Mouse (Mus musculus) embryonic facial prominence, embryonic 14.5 days (tissue): ENCODE results near the gene Dio3. TPM values are rescaled to one million over a fixed set of nuclear protein-coding genes. Genes with fewer than 3 reads are reported as not detected.

Experiments
- ATAC-seq: fragments of 200-750 bp; cut with Nextera tagmentation; 2 replicates; pipeline ENCODE4 v1.8.0; 2017; ENCODE audit warnings: low read depth, moderate number of reproducible peaks, moderate TSS enrichment
- DNase-seq: peaks from one replicate; pipeline ENCODE4 v3.0.0-alpha.2; 2015; ENCODE audit warnings: low spot score
- H3K27ac ChIP-seq: fragments of 300-500 bp; sonication (generic); replicated peaks from 2 replicates; pipeline ENCODE4 v1.5.1; 2014; ENCODE audit warnings: low read depth, mild to moderate bottlenecking, low read length, moderate library complexity
- H3K27me3 ChIP-seq: fragments of 300-500 bp; sonication (generic); replicated peaks from 2 replicates; pipeline ENCODE4 v1.6.1; 2014; ENCODE audit warnings: low read length; ENCODE audit not compliant: control insufficient read depth, insufficient read depth
- H3K36me3 ChIP-seq: fragments of 300-500 bp; sonication (generic); 2 replicates; pipeline ENCODE4 v1.6.1; 2014; ENCODE audit warnings: low read length, mixed read lengths; ENCODE audit not compliant: control insufficient read depth, insufficient read depth
- H3K4me1 ChIP-seq: fragments of 300-500 bp; sonication (generic); 2 replicates; pipeline ENCODE4 v1.6.1; 2014; ENCODE audit warnings: antibody characterized with exemption, low read length; ENCODE audit not compliant: control insufficient read depth, insufficient read depth
- H3K4me2 ChIP-seq: fragments of 300-500 bp; sonication (generic); 2 replicates; pipeline ENCODE4 v1.6.1; 2014; ENCODE audit warnings: low read depth, mild to moderate bottlenecking, low read length, moderate library complexity, mixed read lengths
- H3K4me3 ChIP-seq: fragments of 300-500 bp; sonication (generic); 2 replicates; pipeline ENCODE4 v1.5.1; 2014; ENCODE audit warnings: low read depth, mild to moderate bottlenecking, low read length
- H3K9ac ChIP-seq: fragments of 300-500 bp; sonication (generic); 2 replicates; pipeline ENCODE4 v1.6.1; 2014; ENCODE audit warnings: low read depth, mild to moderate bottlenecking, low read length, moderate library complexity, mixed read lengths
- H3K9me3 ChIP-seq: fragments of 300-500 bp; sonication (generic); 2 replicates; pipeline ENCODE4 v1.6.1; 2016; ENCODE audit warnings: low read length; ENCODE audit not compliant: control insufficient read depth
- WGBS: fragments of 180-500 bp; shearing (Covaris S2); extraction: QIAGEN DNeasy Blood & Tissue Kit; methylation state at CpG from one replicate; pipeline ENCODE4 v1.1.7; 2014; 5-methylcytosine and 5-hydroxymethylcytosine counted together
- polyA plus RNA-seq: library from polyadenylated mRNA; unstranded; fragments of >200 nt; fragmentation: Nextera tagmentation; extraction: Ambion mirVana; gene quantifications from 2 replicates; pipeline ENCODE4 v1.2.1, GENCODE M21; 2014

Dio3 gene
- 1.4 and 2.4 TPM in 2 replicates for polyA plus RNA-seq

GRCm38 (mm10) chr12:110278853-110279252 lies at the start of gene Dio3:
Dio3 (plus strand) TSS chr12:110279068.
- H3K4me1 ChIP-seq, result peaks cover 14% of the 10 kb centered on the region; the same call in 1 of the 2 replicates
- ATAC-seq (peak; percentile 84), DNase-seq (peak; percentile 81)
- H3K27me3 ChIP-seq, result peaks cover 94% of the 10 kb centered on the region
- peak within 1 kb of the TSS; percentile 79 for H3K4me2 ChIP-seq
- peak within 1 kb of the TSS; percentile 58 for H3K9ac ChIP-seq
- no peak within 1 kb of the TSS for H3K27ac ChIP-seq
- WGBS, result 0% methylated on average over 13 of the region's 34 CpGs
- peak within 1 kb of the TSS; percentile 52 for H3K4me3 ChIP-seq
- H3K36me3 ChIP-seq, result no peaks in the 10 kb centered on the region
- H3K9me3 ChIP-seq, result no peaks in the 10 kb centered on the region

GRCm38 (mm10) chr12:110230296-110230695 lies 48.6 kb upstream of the Dio3 start:
- Histone ChIP-seq H3K9me3 (no peaks in the 10 kb centered on the region), H3K9ac (no peak overlapping the region), H3K4me3 (no peak overlapping the region), H3K27me3 (no peaks in the 10 kb centered on the region; the same call in 1 of the 2 replicates), H3K4me1 (no peaks in the 10 kb centered on the region), H3K36me3 (no peaks in the 10 kb centered on the region), H3K4me2 (no peak overlapping the region), H3K27ac (no peak overlapping the region)
- DNase-seq, result no peak
- ATAC-seq, result no peak
- 65% methylated on average over 7 of the region's 7 CpGs for WGBS

DNA sequence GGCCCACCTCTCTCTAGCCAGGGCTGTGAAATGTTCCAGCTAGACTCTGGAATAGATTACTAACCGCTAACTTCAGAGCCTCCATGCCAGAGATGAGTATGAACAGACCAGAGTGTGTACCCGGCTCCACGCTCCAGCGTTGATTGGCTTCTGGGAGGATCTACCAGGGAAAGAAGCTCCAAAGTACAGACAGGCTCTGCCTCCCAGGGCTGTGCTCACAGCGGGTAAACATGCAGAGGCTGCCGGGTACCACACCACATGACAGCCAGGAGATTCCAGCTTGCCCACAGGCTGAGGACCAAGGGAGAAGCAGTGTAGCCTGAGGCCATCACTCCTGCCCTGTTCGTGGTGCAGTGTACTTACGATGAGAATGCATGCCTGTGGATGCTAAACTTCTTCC lies 48.1 kb upstream of the Dio3 start:
- Histone ChIP-seq H3K27me3 (no peaks in the 10 kb centered on the region; the same call in 1 of the 2 replicates), H3K27ac (no peak overlapping the region), H3K4me3 (no peak overlapping the region), H3K9me3 (no peaks in the 10 kb centered on the region), H3K4me1 (no peaks in the 10 kb centered on the region), H3K4me2 (no peak overlapping the region), H3K36me3 (no peaks in the 10 kb centered on the region), H3K9ac (no peak overlapping the region)
- DNase-seq (no peak), ATAC-seq (no peak)
- 51% methylated on average over 8 of the region's 8 CpGs for WGBS

DNA sequence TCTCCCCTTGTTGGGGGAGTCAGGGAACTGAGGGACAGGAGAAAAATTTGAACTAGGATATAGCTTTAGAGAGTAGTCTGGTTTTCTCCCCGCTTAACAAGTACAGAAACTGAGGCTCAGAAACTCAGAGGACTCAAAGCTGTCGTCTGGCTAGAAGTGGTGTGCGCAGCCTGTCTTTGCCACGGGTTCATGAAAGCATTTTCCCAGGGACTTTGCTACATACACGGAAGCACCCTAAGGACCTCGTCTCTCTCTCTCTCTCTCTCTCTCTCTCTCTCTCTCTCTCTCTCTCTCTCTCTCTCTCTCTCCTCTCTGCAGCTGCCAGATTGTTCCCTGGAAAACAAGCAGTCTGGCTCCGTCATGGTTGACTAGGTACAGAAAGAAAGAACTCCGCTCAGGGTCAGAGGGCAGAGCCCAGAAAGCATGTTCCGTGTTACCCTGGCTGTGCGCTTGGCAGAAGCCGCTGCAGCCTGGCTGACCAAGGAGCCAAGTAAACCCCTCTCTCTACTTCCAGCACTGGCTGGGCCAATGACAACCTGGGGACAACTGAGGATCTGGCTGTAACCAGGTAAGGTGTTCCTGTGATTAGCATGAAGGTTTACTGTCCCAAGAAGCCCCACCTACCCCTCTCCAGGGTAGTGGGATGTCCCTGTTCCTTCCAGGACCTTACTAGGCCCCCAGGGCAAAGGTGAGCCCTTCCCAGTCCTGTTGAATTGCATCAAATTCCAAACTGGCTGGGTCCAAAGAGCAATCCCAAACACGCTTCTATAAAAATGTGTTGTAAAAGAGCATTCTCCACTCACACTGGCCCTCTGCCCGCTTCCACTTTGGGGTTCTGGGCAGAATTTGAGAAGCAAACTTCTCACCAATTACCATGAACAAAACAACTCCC lies 46.9 kb upstream of the Dio3 start:
- Histone ChIP-seq H3K27me3 (no peaks in the 10 kb centered on the region; the same call in 1 of the 2 replicates), H3K27ac (no peak overlapping the region), H3K9me3 (no peaks in the 10 kb centered on the region), H3K36me3 (no peaks in the 10 kb centered on the region), H3K4me2 (no peak overlapping the region), H3K4me1 (no peaks in the 10 kb centered on the region), H3K9ac (no peak overlapping the region), H3K4me3 (no peak overlapping the region)
- ATAC-seq (no peak), DNase-seq (no peak)
- 45% methylated on average over 13 of the region's 13 CpGs for WGBS

- Histone ChIP-seq H3K4me2 (no peak overlapping the region), H3K4me1 (no peaks in the 10 kb centered on the region), H3K36me3 (no peaks in the 10 kb centered on the region), H3K4me3 (no peak overlapping the region), H3K27me3 (no peaks in the 10 kb centered on the region), H3K9ac (no peak overlapping the region), H3K27ac (no peak overlapping the region), H3K9me3 (no peaks in the 10 kb centered on the region)
- no peak for ATAC-seq
- 93% methylated on average over 4 of the region's 4 CpGs for WGBS
- DNase-seq, result no peak
Measured at GRCm38 (mm10) chr12:110235908-110236307, 43.0 kb upstream of the Dio3 start.

DNA sequence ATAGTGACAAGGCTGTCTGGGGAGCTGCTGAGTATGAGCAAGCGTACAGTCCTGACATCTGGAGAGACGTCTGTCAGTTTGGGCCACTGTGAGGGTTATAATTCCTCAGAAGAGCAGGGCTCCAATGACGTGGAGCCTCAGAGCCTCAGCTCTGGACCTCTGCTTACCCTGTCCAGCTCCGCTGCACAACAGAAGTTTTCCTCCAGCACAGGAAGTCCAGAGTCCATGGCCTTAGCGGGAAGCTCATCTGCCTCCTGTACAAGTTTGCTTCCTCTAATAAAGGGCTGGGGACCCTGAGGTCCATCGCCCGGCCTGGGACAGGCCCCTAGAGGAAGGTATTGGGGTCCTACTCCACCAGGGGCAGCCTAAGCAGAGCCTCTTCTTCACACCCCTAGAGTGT lies 41.8 kb upstream of the Dio3 start:
- Histone ChIP-seq H3K27ac (no peak overlapping the region), H3K27me3 (no peaks in the 10 kb centered on the region), H3K9ac (no peak overlapping the region), H3K4me1 (no peaks in the 10 kb centered on the region), H3K4me3 (no peak overlapping the region), H3K4me2 (no peak overlapping the region), H3K9me3 (no peaks in the 10 kb centered on the region), H3K36me3 (no peaks in the 10 kb centered on the region)
- ATAC-seq (no peak), DNase-seq (no peak)
- WGBS, result 75% methylated on average over 7 of the region's 7 CpGs

- no peaks in the 10 kb centered on the region for H3K36me3 ChIP-seq
- no peak for ATAC-seq
- no peak overlapping the region for H3K9ac ChIP-seq
- H3K27ac ChIP-seq, result no peak overlapping the region
- no peaks in the 10 kb centered on the region for H3K9me3 ChIP-seq
- no peak overlapping the region for H3K4me2 ChIP-seq
- no peaks in the 10 kb centered on the region for H3K27me3 ChIP-seq
- H3K4me3 ChIP-seq, result no peak overlapping the region
- DNase-seq, result no peak
- WGBS, result 79% methylated on average over 5 of the region's 5 CpGs
- H3K4me1 ChIP-seq, result no peaks in the 10 kb centered on the region
Measured at GRCm38 (mm10) chr12:110239358-110239757, 39.5 kb upstream of the Dio3 start.

DNA sequence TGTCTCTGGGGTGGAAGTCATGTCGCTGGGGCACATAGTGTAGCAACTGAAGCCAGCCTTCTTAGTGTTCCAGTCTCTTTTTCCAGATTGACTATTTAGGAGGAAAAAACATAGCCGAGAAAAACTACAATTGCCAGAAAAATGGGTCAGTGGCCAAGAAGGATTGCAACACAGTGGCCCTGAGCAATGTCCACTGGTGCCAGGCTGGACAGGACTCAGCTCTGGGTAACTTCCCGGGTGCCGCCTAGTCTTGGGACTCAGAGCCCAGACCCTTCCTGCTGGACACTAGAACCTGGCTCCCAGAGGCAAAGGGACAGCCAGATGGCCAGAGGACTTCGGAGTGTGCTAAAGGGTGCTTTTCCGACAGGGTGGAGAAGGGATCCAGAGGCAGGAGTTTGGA lies 34.3 kb upstream of the Dio3 start:
- H3K9ac ChIP-seq, result no peak overlapping the region
- H3K27me3 ChIP-seq, result no peaks in the 10 kb centered on the region
- no peaks in the 10 kb centered on the region for H3K36me3 ChIP-seq
- no peak overlapping the region for H3K4me3 ChIP-seq
- DNase-seq, result no peak
- 0 out of 2 replicates have a peak, but pooled peaks cover 5% of the 10 kb centered on the region for H3K9me3 ChIP-seq
- H3K4me2 ChIP-seq, result no peak overlapping the region
- ATAC-seq, result no peak
- H3K4me1 ChIP-seq, result no peaks in the 10 kb centered on the region
- no peak overlapping the region for H3K27ac ChIP-seq
- WGBS, result 81% methylated on average over 6 of the region's 6 CpGs

GRCm38 (mm10) chr12:110245461-110245860 lies 33.4 kb upstream of the Dio3 start:
- H3K4me3 ChIP-seq, result no peak overlapping the region
- H3K4me2 ChIP-seq, result no peak overlapping the region
- H3K4me1 ChIP-seq, result no peaks in the 10 kb centered on the region
- no peak overlapping the region for H3K27ac ChIP-seq
- DNase-seq (no peak), ATAC-seq (no peak)
- no peak overlapping the region for H3K9ac ChIP-seq
- H3K27me3 ChIP-seq, result no peaks in the 10 kb centered on the region
- no peaks in the 10 kb centered on the region for H3K36me3 ChIP-seq
- WGBS, result 87% methylated on average over 4 of the region's 4 CpGs
- H3K9me3 ChIP-seq, result 0 out of 2 replicates have a peak, but pooled peaks cover 5% of the 10 kb centered on the region
